Mouse (Mus musculus): ENCODE data around the gene Crebrf. TPM values are rescaled to one million over a fixed set of nuclear protein-coding genes. Genes with fewer than 3 reads are reported as not detected.

Crebrf gene
- total and polyA plus RNA-seq, 3 experiments: 5.8 to 8.1 (median 6.8) TPM

DNA sequence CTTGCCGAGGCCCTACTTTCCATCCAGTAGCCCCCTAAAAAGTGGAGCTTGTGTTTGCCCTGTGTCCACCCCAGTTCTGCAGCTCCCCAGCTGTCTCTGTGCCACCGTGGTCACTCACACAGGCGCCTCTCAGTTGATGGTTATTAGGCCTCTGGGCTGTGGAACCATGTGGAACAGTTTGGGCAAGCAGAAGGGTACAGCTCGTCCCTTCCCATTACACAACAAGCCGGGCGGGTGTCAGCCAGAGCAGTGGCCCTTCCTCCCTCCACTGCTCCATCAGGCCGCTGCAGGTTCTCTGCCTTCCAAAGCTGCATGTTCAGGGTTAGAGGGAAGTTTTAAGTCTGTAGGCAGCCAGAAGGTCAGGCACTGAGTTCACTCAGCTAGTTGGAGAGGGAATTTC lies 24.3 kb upstream of the Crebrf start:
- Histone ChIP-seq H3K36me3 (replicated peaks in 1 of 2; ENCODE audit: control insufficient read depth in 1 of 2, insufficient read depth in 1 of 2, low read length in 1 of 2) (peaks cover 22 to 71% of the 10 kb centered on the region in 2 experiments), H3K27ac (ENCODE audit: insufficient read depth, low read depth) (no peak overlapping the region), H3K9me3 (replicated peaks; ENCODE audit: low read length) (no peaks in the 10 kb centered on the region), H3K4me2 (ENCODE audit: insufficient read depth, low read depth, poor library complexity, severe bottlenecking) (no peak overlapping the region), H3K4me1 (ENCODE audit: control insufficient read depth in 1 of 2, insufficient read depth in 2 of 2) (peaks cover 0 to 47% of the 10 kb centered on the region in 2 experiments; a peak in 3 of 4 replicates), H3K79me2 (replicated peaks; ENCODE audit: control insufficient read depth, extremely low read depth, insufficient read depth, poor library complexity, severe bottlenecking) (peaks cover 15% of the 10 kb centered on the region), H3K27me3 (replicated peaks) (no peaks in the 10 kb centered on the region), H3K4me3 (replicated peaks in 1 of 3; ENCODE audit: low read depth in 2 of 3, low read length in 2 of 3, poor library complexity in 1 of 3) (no peak overlapping the region), H3K9ac (ENCODE audit: insufficient read depth, low read depth) (no peak overlapping the region)
- no peak for DNase-seq (ENCODE audit: extremely low read depth)
- in situ Hi-C loops (cut with MboI; ENCODE audit: low pct_ligation_motif_present, low pct_unique_long_range_greater_than_20kb, low sequenced_read_pairs): no loop called here
- dilution Hi-C loops (cut with MboI; ENCODE audit: extremely low pct_ligation_motif_present, extremely low pct_unique_long_range_greater_than_20kb, low sequenced_read_pairs): no loop called here
- TF ChIP-seq ZMIZ1 (IDR thresholded peaks at IDR 0.05; ENCODE audit: low read depth, low read length) (no peak), USF2 (conservative IDR thresholded peaks at IDR 0.05; ENCODE audit: low read depth, low read length) (no peak), RCOR1 (conservative IDR thresholded peaks at IDR 0.05; ENCODE audit: low read depth, low read length) (no peak), CHD2 (IDR thresholded peaks at IDR 0.05; ENCODE audit: low read length) (no peak), POLR2A (IDR thresholded peaks at IDR 0.05; ENCODE audit: low read depth, low read length) (no peak), KAT2A (IDR thresholded peaks at IDR 0.05; ENCODE audit: insufficient replicate concordance, low read length) (no peak), ELF1 (IDR thresholded peaks at IDR 0.05; ENCODE audit: low read depth, low read length) (no peak), USF1 (IDR thresholded peaks at IDR 0.05; ENCODE audit: low read depth, low read length) (no peak), BHLHE40 (IDR thresholded peaks at IDR 0.05; ENCODE audit: low read depth, low read length) (no peak)

- Histone ChIP-seq H3K36me3 (replicated peaks in 1 of 2; ENCODE audit: control insufficient read depth in 1 of 2, insufficient read depth in 1 of 2, low read length in 1 of 2) (peaks cover 26 to 87% of the 10 kb centered on the region in 2 experiments), H3K4me3 (replicated peaks in 1 of 3; ENCODE audit: low read depth in 2 of 3, low read length in 2 of 3, poor library complexity in 1 of 3) (no peak overlapping the region), H3K79me2 (replicated peaks; ENCODE audit: control insufficient read depth, extremely low read depth, insufficient read depth, poor library complexity, severe bottlenecking) (0 out of 2 replicates have a peak, but pooled peaks cover 9% of the 10 kb centered on the region), H3K4me1 (ENCODE audit: control insufficient read depth in 1 of 2, insufficient read depth in 2 of 2) (peaks cover 0 to 32% of the 10 kb centered on the region in 2 experiments; a peak in 3 of 4 replicates), H3K9me3 (replicated peaks; ENCODE audit: low read length) (no peaks in the 10 kb centered on the region), H3K9ac (ENCODE audit: insufficient read depth, low read depth) (no peak overlapping the region), H3K27me3 (replicated peaks) (no peaks in the 10 kb centered on the region), H3K27ac (ENCODE audit: insufficient read depth, low read depth) (no peak overlapping the region), H3K4me2 (ENCODE audit: insufficient read depth, low read depth, poor library complexity, severe bottlenecking) (no peak overlapping the region)
- dilution Hi-C loops (cut with MboI; ENCODE audit: extremely low pct_ligation_motif_present, extremely low pct_unique_long_range_greater_than_20kb, low sequenced_read_pairs): no loop called here
- DNase-seq (ENCODE audit: extremely low read depth): no peak
- in situ Hi-C loops (cut with MboI; ENCODE audit: low pct_ligation_motif_present, low pct_unique_long_range_greater_than_20kb, low sequenced_read_pairs): no loop called here
- TF ChIP-seq IRF4 (IDR thresholded peaks at IDR 0.05; ENCODE audit: low read depth, low read length) (no peak), ZC3H11A (IDR thresholded peaks at IDR 0.05; ENCODE audit: low read depth, low read length) (no peak), JUN (IDR thresholded peaks at IDR 0.05; ENCODE audit: insufficient read depth, low read depth, low read length) (no peak), MAZ (IDR thresholded peaks at IDR 0.05; ENCODE audit: low read depth, low read length) (no peak), USF1 (IDR thresholded peaks at IDR 0.05; ENCODE audit: low read depth, low read length) (no peak), MXI1 (IDR thresholded peaks at IDR 0.05; ENCODE audit: low read depth, low read length) (no peak), ELF1 (IDR thresholded peaks at IDR 0.05; ENCODE audit: low read depth, low read length) (no peak), POLR2A (IDR thresholded peaks at IDR 0.05; ENCODE audit: low read depth, low read length) (no peak), PAX5 (IDR thresholded peaks at IDR 0.05; ENCODE audit: low read length) (no peak), ZNF384 (IDR thresholded peaks at IDR 0.05; ENCODE audit: low read depth, low read length) (no peak), CTCF (conservative IDR thresholded peaks at IDR 0.05 in 1 of 2, IDR thresholded peaks at IDR 0.05 in 1 of 2; ENCODE audit: low read depth in 2 of 2, low read length in 2 of 2) (no peak), SMC3 (IDR thresholded peaks at IDR 0.05; ENCODE audit: low read depth, low read length) (no peak), EP300 (IDR thresholded peaks at IDR 0.05; ENCODE audit: low read length) (no peak), RAD21 (IDR thresholded peaks at IDR 0.05; ENCODE audit: low read depth, low read length) (no peak), ETS1 (conservative IDR thresholded peaks at IDR 0.05; ENCODE audit: low read depth, low read length) (no peak), UBTF (IDR thresholded peaks at IDR 0.05; ENCODE audit: low read depth, low read length) (no peak), MAX (IDR thresholded peaks at IDR 0.05; ENCODE audit: low read length) (no peak)
These were observed 22.0 kb upstream of the Crebrf start for GRCm38 (mm10) chr17:26693424-26693823.

Measured in CH12.LX (cell line).